Mouse (Mus musculus) brain, adult 2 months (tissue): ENCODE measurements around the gene Tcp11l2.

Experiments used
- DNase-seq: peaks from one replicate; pipeline ENCODE4 v3.0.0; 2011; ENCODE audit warnings: low read depth, low spot score

Tcp11l2 gene

GRCm38 (mm10) chr10:84556120-84556519 lies 20.3 kb upstream of the Tcp11l2 start:
- no peak for DNase-seq

GRCm38 (mm10) chr10:84558511-84558910 lies 17.9 kb upstream of the Tcp11l2 start:
- no peak for DNase-seq

GRCm38 (mm10) chr10:84559986-84560385 lies 16.4 kb upstream of the Tcp11l2 start:
- DNase-seq = no peak

GRCm38 (mm10) chr10:84562121-84562520 lies 14.3 kb upstream of the Tcp11l2 start:
- DNase-seq = no peak

- peak; percentile 84 for DNase-seq
Measured at GRCm38 (mm10) chr10:84562567-84563554, 13.6 kb upstream of the Tcp11l2 start.

GRCm38 (mm10) chr10:84564427-84564826 lies 12.0 kb upstream of the Tcp11l2 start:
- DNase-seq = peak; percentile 69

GRCm38 (mm10) chr10:84571052-84571639 lies 5.3 kb upstream of the Tcp11l2 start:
- peak; percentile 61 for DNase-seq

GRCm38 (mm10) chr10:84573671-84574420 lies 2.6 kb upstream of the Tcp11l2 start:
- peak; percentile 37 for DNase-seq

GRCm38 (mm10) chr10:84576029-84576394 lies 414 bp upstream of the Tcp11l2 start:
- peak; percentile 94 for DNase-seq

GRCm38 (mm10) chr10:84577071-84577727 lies 773 bp downstream of the Tcp11l2 start:
- peak; percentile 76 for DNase-seq

- DNase-seq = no peak
Measured at GRCm38 (mm10) chr10:84578738-84579137, 2.3 kb downstream of the Tcp11l2 start.

- DNase-seq = no peak
Measured at GRCm38 (mm10) chr10:84579527-84579926, 3.1 kb downstream of the Tcp11l2 start.

- DNase-seq = no peak
Measured at GRCm38 (mm10) chr10:84581191-84581590, 4.8 kb downstream of the Tcp11l2 start.

- DNase-seq = peak; percentile 63
Measured at GRCm38 (mm10) chr10:84582236-84582635, 5.8 kb downstream of the Tcp11l2 start.

GRCm38 (mm10) chr10:84584451-84585293 lies 8.2 kb downstream of the Tcp11l2 start:
- peak; percentile 60 for DNase-seq

GRCm38 (mm10) chr10:84585294-84585650 lies 8.8 kb downstream of the Tcp11l2 start:
- DNase-seq = no peak

GRCm38 (mm10) chr10:84590956-84591355 lies 14.5 kb downstream of the Tcp11l2 start:
- DNase-seq = no peak

GRCm38 (mm10) chr10:84591640-84592148 lies 15.3 kb downstream of the Tcp11l2 start:
- DNase-seq = no peak

GRCm38 (mm10) chr10:84592745-84593144 lies 16.3 kb downstream of the Tcp11l2 start:
- no peak for DNase-seq

GRCm38 (mm10) chr10:84597127-84597785 lies 20.8 kb downstream of the Tcp11l2 start:
- peak; percentile 58 for DNase-seq
